Mouse (Mus musculus): ENCODE data around the gene Sbds. TPM values are rescaled to one million over a fixed set of nuclear protein-coding genes. Genes with fewer than 3 reads are reported as not detected.

Sbds gene
- polyA plus RNA-seq (2012; ENCODE audit: low replicate concordance), result 3.8 and 30.2 TPM in 2 replicates

DNA sequence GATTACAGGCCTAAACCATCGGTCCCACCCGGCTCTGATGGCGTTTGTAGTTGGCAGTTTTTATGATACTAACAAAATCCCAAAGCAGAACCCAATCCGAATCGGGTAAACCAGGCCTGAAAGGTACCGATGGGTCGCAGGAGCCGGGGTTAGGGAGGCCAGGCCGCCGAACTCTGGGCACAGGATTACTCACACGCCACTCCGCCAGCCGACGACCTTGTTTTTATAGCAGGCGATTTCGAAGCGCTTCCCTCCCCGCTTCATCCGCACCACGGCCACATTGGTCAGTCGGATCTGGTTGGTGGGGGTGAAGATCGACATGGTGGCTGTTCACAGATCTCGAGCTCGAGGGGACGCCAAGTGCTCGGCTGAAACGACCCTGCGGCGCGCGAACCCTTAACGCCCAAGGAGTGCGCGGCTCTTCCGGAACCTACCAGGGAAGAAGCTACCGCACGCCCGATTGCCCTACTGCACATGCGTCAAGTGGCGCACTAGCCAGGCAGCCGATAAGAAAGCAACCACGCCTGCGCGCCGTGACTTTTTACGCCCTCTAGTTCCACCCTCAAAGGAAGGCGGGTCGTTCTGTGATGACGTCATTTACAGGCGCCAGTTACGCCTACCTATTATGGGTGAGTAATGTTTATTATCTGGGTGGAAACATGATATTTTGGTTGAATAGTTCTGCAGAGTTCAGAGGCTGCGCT lies at the start of gene Sbds, which contains the start of gene Tyw1:
TSS of gene Sbds (minus strand) at position 514 of the 704 bp plus-strand sequence.
TSS of gene Tyw1 (plus strand) at position 603 of the 704 bp plus-strand sequence.

DNA sequence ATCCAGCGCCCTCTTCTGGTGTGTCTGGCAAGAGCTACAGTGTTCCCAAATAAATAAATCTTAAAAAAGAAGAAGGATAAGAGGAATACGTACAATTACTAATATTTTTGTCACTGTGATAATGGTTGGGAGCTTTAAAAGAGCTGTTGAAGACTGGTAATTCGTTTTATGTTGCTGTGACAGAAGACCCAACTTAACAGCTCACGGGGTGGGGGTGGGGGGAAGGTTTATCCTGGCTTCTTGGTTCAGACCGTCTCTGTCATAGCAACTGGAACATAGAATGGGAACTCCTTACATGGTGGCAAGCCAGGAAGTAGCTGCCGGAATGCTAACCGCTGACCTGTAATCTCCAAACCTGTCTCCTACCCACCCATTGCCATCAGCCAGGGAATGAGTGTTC lies 38.5 kb downstream of the Sbds start, which contains the start of gene Tmem248:
TSS of gene Tmem248 (plus strand) at position 301 of the 400 bp plus-strand sequence.

Other genes with a start within 250 kb of the Sbds start
- 7.4 and 8.3 TPM in 2 replicates for gene Asl, start 226.3 kb downstream of the Sbds start, polyA plus RNA-seq (2012; ENCODE audit: low replicate concordance)
- 5.0 and 7.4 TPM in 2 replicates for gene Crcp, start 226.2 kb downstream of the Sbds start, polyA plus RNA-seq (2012; ENCODE audit: low replicate concordance)
- gene Tpst1, start 182.2 kb downstream of the Sbds start, polyA plus RNA-seq (2012; ENCODE audit: low replicate concordance), result 19.2 and 44.7 TPM in 2 replicates
- 5.4 and 27.4 TPM in 2 replicates for gene Kctd7, start 110.7 kb downstream of the Sbds start, polyA plus RNA-seq (2012; ENCODE audit: low replicate concordance)
- gene Rabgef1, start 83.7 kb downstream of the Sbds start, polyA plus RNA-seq (2012; ENCODE audit: low replicate concordance), result 14.6 and 18.2 TPM in 2 replicates
- 26.9 and 71.2 TPM in 2 replicates for gene Tmem248, start 38.4 kb downstream of the Sbds start, polyA plus RNA-seq (2012; ENCODE audit: low replicate concordance)
- 6.1 and 10.4 TPM in 2 replicates for gene Tyw1, start 89 bp upstream of the Sbds start, polyA plus RNA-seq (2012; ENCODE audit: low replicate concordance)
- gene Caln1, start 113.9 kb upstream of the Sbds start, polyA plus RNA-seq (2012; ENCODE audit: low replicate concordance), result 0.02 TPM in 1 of 2 replicates, not detected in the other
- gene A330070K13Rik, start 129.1 kb upstream of the Sbds start, polyA plus RNA-seq (2012; ENCODE audit: low replicate concordance), result not detected in 2 replicates

Data from leukemia stem cell, adult 10-12 weeks (primary cell).